Mouse (Mus musculus): ENCODE data around the gene Hip1. TPM values are rescaled to one million over a fixed set of nuclear protein-coding genes. Genes with fewer than 3 reads are reported as not detected.

The Hip1 gene
- total and polyA plus RNA-seq, 3 experiments, result 22.2 to 29.6 (median 25.0) TPM

- 82% methylated on average over 6 of the region's 6 CpGs for WGBS
- no peak for DNase-seq
- no peaks in the 10 kb centered on the region for H3K79me2 ChIP-seq (replicated peaks; ENCODE audit: control insufficient read depth, insufficient read depth, low read length)
- intact Hi-C loops (cut with DNase I), result no loop called here
- no peak overlapping the region for H3K4me3 ChIP-seq
- H3K27ac ChIP-seq, result no peak overlapping the region
- TF ChIP-seq POLR2A (IDR thresholded peaks at IDR 0.05; ENCODE audit: insufficient read depth, low read depth, low read length) (no peak), CTCF (IDR thresholded peaks at IDR 0.05) (no peak), EP300 (IDR thresholded peaks at IDR 0.05; ENCODE audit: insufficient read depth, low read depth, low read length) (no peak)
- H3K36me3 ChIP-seq (ENCODE audit: control insufficient read depth, insufficient read depth, low read length), result no peaks in the 10 kb centered on the region
- H3K9ac ChIP-seq (ENCODE audit: low read depth, low read length), result no peak overlapping the region
- no peaks in the 10 kb centered on the region for H3K4me1 ChIP-seq (ENCODE audit: control insufficient read depth, insufficient read depth, low read length)
- no peaks in the 10 kb centered on the region for H3K27me3 ChIP-seq (ENCODE audit: control insufficient read depth, insufficient read depth, low read length)
These were observed 176.6 kb downstream of the Hip1 start for GRCm38 (mm10) chr5:135368312-135368711.

GRCm38 (mm10) chr5:135367841-135368240, 177.1 kb downstream of the Hip1 start:
- Histone ChIP-seq H3K36me3 (ENCODE audit: control insufficient read depth, insufficient read depth, low read length) (no peaks in the 10 kb centered on the region), H3K79me2 (replicated peaks; ENCODE audit: control insufficient read depth, insufficient read depth, low read length) (no peaks in the 10 kb centered on the region), H3K9ac (ENCODE audit: low read depth, low read length) (no peak overlapping the region), H3K4me3 (no peak overlapping the region), H3K27ac (no peak overlapping the region), H3K4me1 (ENCODE audit: control insufficient read depth, insufficient read depth, low read length) (no peaks in the 10 kb centered on the region), H3K27me3 (ENCODE audit: control insufficient read depth, insufficient read depth, low read length) (no peaks in the 10 kb centered on the region)
- WGBS, result 49% methylated on average over 6 of the region's 6 CpGs
- no peak for DNase-seq
- intact Hi-C loops (cut with DNase I), result no loop called here
- TF ChIP-seq CTCF (IDR thresholded peaks at IDR 0.05), result peak; percentile 85
- no peak for TF ChIP-seq POLR2A (IDR thresholded peaks at IDR 0.05; ENCODE audit: insufficient read depth, low read depth, low read length)
- TF ChIP-seq EP300 (IDR thresholded peaks at IDR 0.05; ENCODE audit: insufficient read depth, low read depth, low read length), result no peak

- no peak overlapping the region for H3K27ac ChIP-seq
- H3K4me1 ChIP-seq (ENCODE audit: control insufficient read depth, insufficient read depth, low read length), result peaks cover 1% of the 10 kb centered on the region; the same call in 1 of the 2 replicates
- intact Hi-C loops (cut with DNase I), result no loop called here
- no peak for DNase-seq
- H3K36me3 ChIP-seq (ENCODE audit: control insufficient read depth, insufficient read depth, low read length), result no peaks in the 10 kb centered on the region
- no peak overlapping the region for H3K9ac ChIP-seq (ENCODE audit: low read depth, low read length)
- peak; percentile 64 for TF ChIP-seq CTCF (IDR thresholded peaks at IDR 0.05)
- TF ChIP-seq EP300 (IDR thresholded peaks at IDR 0.05; ENCODE audit: insufficient read depth, low read depth, low read length), result no peak
- no peaks in the 10 kb centered on the region for H3K27me3 ChIP-seq (ENCODE audit: control insufficient read depth, insufficient read depth, low read length)
- no peak overlapping the region for H3K4me3 ChIP-seq
- 30% methylated on average over 12 of the region's 12 CpGs for WGBS
- no peaks in the 10 kb centered on the region for H3K79me2 ChIP-seq (replicated peaks; ENCODE audit: control insufficient read depth, insufficient read depth, low read length)
These were observed 181.4 kb downstream of the Hip1 start for GRCm38 (mm10) chr5:135363540-135363939.

GRCm38 (mm10) chr5:135362572-135362971, 182.3 kb downstream of the Hip1 start:
- intact Hi-C loops (cut with DNase I), result no loop called here
- H3K4me3 ChIP-seq, result no peak overlapping the region
- H3K27ac ChIP-seq, result no peak overlapping the region
- no peak overlapping the region for H3K9ac ChIP-seq (ENCODE audit: low read depth, low read length)
- WGBS, result 79% methylated on average over 3 of the region's 3 CpGs
- H3K36me3 ChIP-seq (ENCODE audit: control insufficient read depth, insufficient read depth, low read length), result no peaks in the 10 kb centered on the region
- peaks cover 1% of the 10 kb centered on the region; the same call in 1 of the 2 replicates for H3K4me1 ChIP-seq (ENCODE audit: control insufficient read depth, insufficient read depth, low read length)
- no peaks in the 10 kb centered on the region for H3K27me3 ChIP-seq (ENCODE audit: control insufficient read depth, insufficient read depth, low read length)
- no peak for DNase-seq
- TF ChIP-seq EP300 (IDR thresholded peaks at IDR 0.05; ENCODE audit: insufficient read depth, low read depth, low read length) (no peak), CTCF (IDR thresholded peaks at IDR 0.05) (no peak), POLR2A (IDR thresholded peaks at IDR 0.05; ENCODE audit: insufficient read depth, low read depth, low read length) (no peak)
- no peaks in the 10 kb centered on the region for H3K79me2 ChIP-seq (replicated peaks; ENCODE audit: control insufficient read depth, insufficient read depth, low read length)

GRCm38 (mm10) chr5:135359772-135360171, 185.1 kb downstream of the Hip1 start:
- WGBS, result 36% methylated on average over 2 of the region's 2 CpGs
- no peak overlapping the region for H3K4me3 ChIP-seq
- peak in 1 of 2 experiments; percentile 74 for DNase-seq
- peak overlapping the region; percentile 51; the same call in 1 of the 2 replicates for H3K27ac ChIP-seq
- H3K27me3 ChIP-seq (ENCODE audit: control insufficient read depth, insufficient read depth, low read length), result no peaks in the 10 kb centered on the region
- no peak overlapping the region for H3K9ac ChIP-seq (ENCODE audit: low read depth, low read length)
- no peak for TF ChIP-seq CTCF (IDR thresholded peaks at IDR 0.05)
- peak; percentile 75 for TF ChIP-seq EP300 (IDR thresholded peaks at IDR 0.05; ENCODE audit: insufficient read depth, low read depth, low read length)
- no peak; the same call in 1 of the 2 replicates for TF ChIP-seq POLR2A (IDR thresholded peaks at IDR 0.05; ENCODE audit: insufficient read depth, low read depth, low read length)
- no peaks in the 10 kb centered on the region for H3K36me3 ChIP-seq (ENCODE audit: control insufficient read depth, insufficient read depth, low read length)
- no peaks in the 10 kb centered on the region for H3K79me2 ChIP-seq (replicated peaks; ENCODE audit: control insufficient read depth, insufficient read depth, low read length)
- intact Hi-C loops (cut with DNase I), result no loop called here
- peaks cover 1% of the 10 kb centered on the region; the same call in 1 of the 2 replicates for H3K4me1 ChIP-seq (ENCODE audit: control insufficient read depth, insufficient read depth, low read length)

GRCm38 (mm10) chr5:135357556-135357955, 187.4 kb downstream of the Hip1 start:
- Histone ChIP-seq H3K36me3 (ENCODE audit: control insufficient read depth, insufficient read depth, low read length) (no peaks in the 10 kb centered on the region), H3K27ac (no peak overlapping the region), H3K79me2 (replicated peaks; ENCODE audit: control insufficient read depth, insufficient read depth, low read length) (no peaks in the 10 kb centered on the region), H3K4me3 (no peak overlapping the region), H3K4me1 (ENCODE audit: control insufficient read depth, insufficient read depth, low read length) (peaks cover 1% of the 10 kb centered on the region; the same call in 1 of the 2 replicates), H3K27me3 (ENCODE audit: control insufficient read depth, insufficient read depth, low read length) (no peaks in the 10 kb centered on the region; the same call in 1 of the 2 replicates), H3K9ac (ENCODE audit: low read depth, low read length) (no peak overlapping the region)
- intact Hi-C loops (cut with DNase I), result no loop called here
- WGBS, result 88% methylated on average over 2 of the region's 2 CpGs
- TF ChIP-seq POLR2A (IDR thresholded peaks at IDR 0.05; ENCODE audit: insufficient read depth, low read depth, low read length) (no peak), CTCF (IDR thresholded peaks at IDR 0.05) (no peak), EP300 (IDR thresholded peaks at IDR 0.05; ENCODE audit: insufficient read depth, low read depth, low read length) (no peak)
- peak in 1 of 2 experiments; percentile 56 for DNase-seq

Small RNAs within 50 kb of the gene (microRNA-seq; reads per million reads assigned to microRNA genes)
- 0 to 0.77 reads per million in 2 experiments for gene Mir7033

Other genes with a start within 250 kb of the Hip1 start
- gene Fkbp6, start 195.1 kb downstream of the Hip1 start, total RNA-seq (2021), result under 1 TPM; 0.31 to 0.41 TPM
- gene Fkbp6, start 195.1 kb downstream of the Hip1 start, polyA plus RNA-seq (2012; rRNA removed), result 0.26 TPM in 1 of 2 replicates, not detected in the other
- gene Trim50, start 191.8 kb downstream of the Hip1 start, total RNA-seq (2021), result under 1 TPM; 0.11 to 0.18 TPM
- gene Trim50, start 191.8 kb downstream of the Hip1 start, polyA plus RNA-seq (2012; rRNA removed), result not detected in 2 replicates
- gene Nsun5, start 175.2 kb downstream of the Hip1 start, total RNA-seq (2021), result 10 to 100 TPM; 14.1 to 18.3 TPM
- 21.6 and 25.4 TPM in 2 replicates for gene Nsun5, start 175.2 kb downstream of the Hip1 start, polyA plus RNA-seq (2012; rRNA removed)
- gene Pom121, start 150.6 kb downstream of the Hip1 start, total RNA-seq (2021), result 10 to 100 TPM; 12.3 to 13.1 TPM
- gene Pom121, start 150.6 kb downstream of the Hip1 start, polyA plus RNA-seq (2012; rRNA removed), result 9.2 and 11.3 TPM in 2 replicates
- gene Ccl26, start 18.4 kb upstream of the Hip1 start, total RNA-seq (2021), result not detected
- gene Ccl26, start 18.4 kb upstream of the Hip1 start, polyA plus RNA-seq (2012; rRNA removed), result not detected in 2 replicates
- 1 to 10 TPM; 2.6 TPM for gene Ccl24, start 27.9 kb upstream of the Hip1 start, total RNA-seq (2021)
- gene Ccl24, start 27.9 kb upstream of the Hip1 start, polyA plus RNA-seq (2012; rRNA removed), result 3.2 and 4.3 TPM in 2 replicates
- gene Rhbdd2, start 87.5 kb upstream of the Hip1 start, total RNA-seq (2021), result 10 to 100 TPM; 18.2 to 23.9 TPM
- gene Rhbdd2, start 87.5 kb upstream of the Hip1 start, polyA plus RNA-seq (2012; rRNA removed), result 23.0 and 27.6 TPM in 2 replicates
- gene Por, start 124.9 kb upstream of the Hip1 start, total RNA-seq (2021), result 10 to 100 TPM; 63.0 to 77.4 TPM
- gene Por, start 124.9 kb upstream of the Hip1 start, polyA plus RNA-seq (2012; rRNA removed), result 76.7 and 93.6 TPM in 2 replicates
- gene Tmem120a, start 199.3 kb upstream of the Hip1 start, total RNA-seq (2021), result 10 to 100 TPM; 13.6 to 19.3 TPM
- gene Tmem120a, start 199.3 kb upstream of the Hip1 start, polyA plus RNA-seq (2012; rRNA removed), result 18.5 and 27.3 TPM in 2 replicates
- gene Styxl1, start 233.3 kb upstream of the Hip1 start, total RNA-seq (2021), result not detected
- gene Styxl1, start 233.3 kb upstream of the Hip1 start, polyA plus RNA-seq (2012; rRNA removed), result 0.20 TPM in 1 of 2 replicates, not detected in the other
- 1,000 to 10,000 TPM; 1,645 to 1,928 TPM for gene Mdh2, start 233.4 kb upstream of the Hip1 start, total RNA-seq (2021)
- gene Mdh2, start 233.4 kb upstream of the Hip1 start, polyA plus RNA-seq (2012; rRNA removed), result 2,909 and 3,459 TPM in 2 replicates

Measured in heart, adult 2 months (tissue).